Mouse (Mus musculus) erythroblast, adult 5-6 weeks (primary cell): ENCODE measurements around the gene Cer1. TPM values are rescaled to one million over a fixed set of nuclear protein-coding genes. Genes with fewer than 3 reads are reported as not detected.

Source experiments
- ATAC-seq: replicated peaks from 2 replicates; pipeline ENCODE4 v1.8.0; 2016; ENCODE audit warnings: moderate number of reproducible peaks, mild to moderate bottlenecking, moderate TSS enrichment, inconsistent platforms; ENCODE audit not compliant: poor library complexity, low FRiP score, severe bottlenecking
- total RNA-seq, 2 experiments: library from RNA; stranded (forward) in 1 of 2; stranded (reverse) in 1 of 2; fragments of 150-400 nt in 1 of 2; fragments of 200-764, 138-1000 nt in 1 of 2; gene quantifications; 2 replicates each; pipeline versions ENCODE4 v1.2.3 to v1.2.4; 2015 to 2017; ENCODE audit warnings: low replicate concordance in 2 of 2

The Cer1 gene
- total RNA-seq, 2 experiments from 2014 or later, result not detected

GRCm38 (mm10) chr4:82876656-82877055 lies 8.3 kb downstream of the Cer1 start:
- ATAC-seq, result no peak

- no peak for ATAC-seq
Measured at GRCm38 (mm10) chr4:82875532-82875931, 9.4 kb downstream of the Cer1 start.

GRCm38 (mm10) chr4:82874791-82875190 lies 10.2 kb downstream of the Cer1 start:
- ATAC-seq, result no peak

- no peak for ATAC-seq
Measured at GRCm38 (mm10) chr4:82872548-82872947, 12.4 kb downstream of the Cer1 start.

- no peak for ATAC-seq
Measured at GRCm38 (mm10) chr4:82872121-82872520, 12.8 kb downstream of the Cer1 start.

- ATAC-seq, result no peak
Measured at GRCm38 (mm10) chr4:82870931-82871330, 14.0 kb downstream of the Cer1 start.

- ATAC-seq, result no peak
Measured at GRCm38 (mm10) chr4:82867731-82868445, 17.1 kb downstream of the Cer1 start.

GRCm38 (mm10) chr4:82867111-82867510 lies 17.8 kb downstream of the Cer1 start:
- no peak for ATAC-seq

- no peak for ATAC-seq
Measured at GRCm38 (mm10) chr4:82864974-82865699, 19.8 kb downstream of the Cer1 start.

GRCm38 (mm10) chr4:82863316-82863715 lies 21.6 kb downstream of the Cer1 start:
- ATAC-seq, result no peak

GRCm38 (mm10) chr4:82861451-82861850 lies 23.5 kb downstream of the Cer1 start:
- no peak for ATAC-seq

- ATAC-seq, result no peak
Measured at GRCm38 (mm10) chr4:82860566-82860965, 24.4 kb downstream of the Cer1 start.

GRCm38 (mm10) chr4:82859131-82860125 lies 25.5 kb downstream of the Cer1 start, which contains the start of gene Zdhhc21:
Zdhhc21 (minus strand) TSS chr4:82859958.
- no peak for ATAC-seq

GRCm38 (mm10) chr4:82858431-82859010 lies 26.4 kb downstream of the Cer1 start:
- no peak for ATAC-seq

- ATAC-seq, result no peak
Measured at GRCm38 (mm10) chr4:82856986-82857385, 28.0 kb downstream of the Cer1 start.

GRCm38 (mm10) chr4:82853809-82854208 lies 31.1 kb downstream of the Cer1 start:
- no peak for ATAC-seq

- no peak for ATAC-seq
Measured at GRCm38 (mm10) chr4:82848552-82849234, 36.3 kb downstream of the Cer1 start.

GRCm38 (mm10) chr4:82837526-82838240 lies 47.3 kb downstream of the Cer1 start:
- no peak for ATAC-seq
